Mouse (Mus musculus) B cell, adult 2 months (primary cell): ENCODE results near the gene Sult1a1.

Experiments
- DNase-seq, 2 experiments: peaks; one replicate each; pipeline ENCODE4 v3.0.0; 2022

Gene Sult1a1

DNA sequence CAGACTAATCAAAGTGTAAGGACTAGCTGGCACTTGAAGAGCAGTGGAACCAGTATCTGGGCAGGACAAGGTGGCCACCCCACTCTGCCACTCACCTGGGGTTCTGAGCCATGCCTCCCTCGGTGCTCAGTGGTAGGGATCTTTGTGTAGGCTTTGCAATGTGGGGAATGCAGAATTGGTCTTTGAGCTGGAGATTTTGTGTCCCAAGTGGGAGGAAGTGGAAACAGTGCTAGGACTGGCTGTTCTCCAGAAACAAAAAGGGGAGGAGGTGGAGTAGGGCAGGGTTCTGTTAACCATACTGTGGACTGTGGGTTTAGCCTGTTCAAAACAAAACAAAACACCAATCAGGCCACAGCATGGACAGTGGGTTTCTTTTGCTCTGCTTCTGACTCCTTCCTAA, at the start of gene Sult1a1:
Gene Sult1a1 (minus strand): TSS at position 226 of the 400 bp plus-strand sequence.
- no peak for DNase-seq

DNA sequence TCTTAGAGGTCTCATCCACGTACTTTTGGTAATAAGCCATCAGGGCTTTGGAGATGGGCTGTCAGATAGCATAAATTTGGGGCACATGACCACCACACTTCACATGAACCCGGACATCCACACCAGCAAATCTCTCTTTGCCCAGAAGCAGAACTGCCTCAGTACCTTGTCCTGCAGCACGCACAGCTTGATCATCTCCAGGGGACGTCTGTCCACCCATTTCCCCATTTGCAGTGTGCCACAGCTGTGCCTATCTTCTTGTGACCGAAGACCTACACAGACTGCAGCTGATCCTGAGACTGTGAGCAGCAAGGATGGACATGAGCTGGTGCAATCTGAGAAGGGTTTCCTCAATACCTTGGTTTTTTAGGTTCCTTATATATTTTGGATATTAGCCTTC, 49.4 kb upstream of the Sult1a1 start:
- no peak for DNase-seq

DNA sequence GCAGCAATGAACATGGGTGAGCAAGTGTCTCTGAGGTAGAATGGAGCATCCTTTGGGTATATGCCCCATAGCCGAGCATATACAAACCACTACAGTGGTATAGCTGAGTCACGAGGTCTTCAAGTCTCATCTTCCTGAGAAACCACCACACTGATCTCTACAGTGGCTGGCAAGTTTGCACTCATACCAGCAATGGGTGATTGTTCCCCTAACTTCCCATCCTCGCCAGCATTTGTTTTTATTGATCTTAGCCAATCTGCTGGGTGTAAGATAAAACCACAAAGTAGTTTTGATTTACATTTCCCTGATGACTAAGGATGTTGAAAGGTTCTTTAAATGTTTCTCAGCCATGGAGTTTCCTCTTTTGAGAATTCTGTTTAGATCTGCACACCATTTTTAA, 48.8 kb upstream of the Sult1a1 start:
- DNase-seq = no peak

DNA sequence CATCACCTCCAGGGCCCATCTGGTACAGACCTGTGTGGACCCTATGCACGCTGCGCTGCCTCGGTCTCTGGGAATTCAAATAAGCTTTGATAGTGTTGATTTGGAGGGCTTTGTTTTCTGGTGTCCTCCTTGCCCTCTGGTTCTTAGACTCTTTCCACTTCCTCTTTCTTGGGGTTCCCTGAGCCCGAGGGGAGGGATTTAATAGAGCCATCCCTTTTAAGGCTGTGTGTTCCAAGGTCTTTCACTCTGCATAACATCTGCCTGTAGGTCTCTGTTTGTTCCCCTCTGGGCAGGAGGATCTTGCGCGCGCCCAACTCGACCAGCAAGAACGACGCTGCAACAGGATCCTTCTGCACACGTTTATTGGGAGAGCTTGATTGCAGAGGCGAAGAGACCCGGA, 45.4 kb upstream of the Sult1a1 start:
- DNase-seq = peak in 1 of 2 experiments; percentile 19

DNA sequence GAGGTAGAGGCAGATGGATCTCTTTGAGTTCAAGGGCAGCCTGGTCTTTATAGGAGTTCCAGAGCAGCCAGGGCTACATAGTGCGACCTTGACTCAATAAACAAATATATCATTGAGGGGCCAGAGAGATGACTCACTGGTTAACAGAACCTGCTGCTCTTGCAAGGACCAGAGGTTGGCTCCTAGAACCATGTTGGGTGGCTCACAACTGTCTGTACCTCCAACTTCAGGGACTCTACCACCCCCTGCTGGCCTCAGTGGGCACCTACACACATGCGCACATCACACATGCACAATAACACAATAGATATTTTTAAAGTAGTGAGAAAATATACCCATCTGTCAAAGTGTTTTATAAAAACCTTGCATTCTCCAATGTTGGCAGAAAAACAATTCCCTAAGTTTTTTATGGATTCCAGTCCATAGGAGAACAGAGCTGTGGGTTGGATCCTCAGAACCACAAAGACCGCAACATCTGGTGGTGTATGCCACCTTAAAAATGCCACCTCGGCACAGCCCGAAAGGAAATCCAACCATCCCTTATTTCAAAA, 42.6 kb upstream of the Sult1a1 start:
- peak; percentile 47 to 51 for DNase-seq

DNA sequence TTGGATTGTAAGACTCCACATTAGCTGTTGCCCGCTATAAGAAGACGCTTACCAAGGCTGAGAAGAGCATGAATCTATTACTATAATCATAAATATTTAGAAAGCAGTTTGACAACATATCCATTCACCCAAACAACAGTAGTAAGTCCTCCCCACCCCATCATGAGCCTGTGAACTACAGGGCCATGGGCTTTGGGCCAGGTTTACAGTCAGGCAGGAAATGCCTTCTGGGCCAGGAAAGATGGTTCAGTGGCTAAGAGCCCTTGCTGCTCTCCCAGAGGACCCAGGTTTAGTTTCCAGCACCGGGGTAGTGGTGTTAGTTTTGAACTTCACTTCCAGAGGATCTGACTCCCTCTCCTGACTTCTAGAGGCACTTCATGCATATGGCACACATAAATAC, 41.3 kb upstream of the Sult1a1 start:
- DNase-seq = no peak

DNA sequence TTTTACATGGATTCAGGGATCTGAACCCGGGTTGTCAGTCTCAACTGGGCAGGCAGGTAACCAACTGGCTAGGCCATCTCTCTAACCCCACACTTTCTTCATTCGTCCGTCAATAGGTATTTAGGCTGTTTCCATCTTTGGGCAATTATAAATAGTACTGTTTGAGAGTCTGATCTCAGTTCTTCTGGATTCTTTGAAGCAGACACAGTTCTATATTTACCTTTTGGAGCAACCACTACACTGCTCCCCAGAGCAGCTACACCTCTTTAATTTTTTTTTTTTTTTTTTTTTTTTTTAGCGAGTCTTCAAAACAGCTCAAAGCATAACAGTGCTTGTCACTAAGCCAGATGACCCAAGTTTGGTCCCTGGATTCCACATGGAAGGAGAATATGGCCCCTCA, 39.4 kb upstream of the Sult1a1 start:
- DNase-seq = no peak

DNA sequence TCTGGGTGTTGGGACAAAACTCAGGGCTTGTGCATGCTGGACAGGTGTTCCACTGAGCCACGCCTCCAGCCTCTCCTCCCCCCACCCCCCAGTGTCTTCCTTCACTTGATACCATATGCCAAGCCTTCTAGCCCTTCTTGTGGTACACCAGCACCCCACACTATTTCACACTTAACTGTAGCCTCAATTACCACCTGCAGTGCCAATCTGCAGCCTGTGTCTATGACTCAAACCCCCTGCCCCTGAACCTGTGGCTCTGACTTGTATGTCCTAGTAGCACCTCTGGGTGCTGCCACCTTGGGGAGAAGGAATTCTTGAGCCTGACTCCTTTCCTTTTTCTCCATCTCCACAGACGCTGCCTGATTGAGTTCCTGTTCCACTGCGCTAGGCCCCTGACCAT, 35.7 kb upstream of the Sult1a1 start:
- DNase-seq = no peak

DNA sequence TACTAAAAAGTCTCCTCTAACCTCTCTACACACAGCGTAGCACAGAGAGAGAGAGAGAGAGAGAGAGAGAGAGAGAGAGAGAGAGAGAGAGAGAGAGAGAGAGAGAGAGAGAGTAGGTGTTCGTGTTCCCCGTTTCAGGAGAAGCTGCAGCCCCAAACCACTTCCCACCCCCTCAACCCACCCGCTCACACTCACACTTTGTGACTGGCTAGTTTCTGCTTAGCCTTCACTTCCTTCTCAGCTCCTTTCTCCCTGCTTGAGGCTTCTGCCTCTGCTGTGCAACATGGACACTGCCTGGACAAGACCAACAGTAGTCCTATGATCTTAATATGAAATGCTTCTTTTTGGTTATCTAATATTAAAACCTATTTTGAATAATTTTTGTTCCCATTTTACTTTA, 34.0 kb upstream of the Sult1a1 start:
- DNase-seq = no peak

DNA sequence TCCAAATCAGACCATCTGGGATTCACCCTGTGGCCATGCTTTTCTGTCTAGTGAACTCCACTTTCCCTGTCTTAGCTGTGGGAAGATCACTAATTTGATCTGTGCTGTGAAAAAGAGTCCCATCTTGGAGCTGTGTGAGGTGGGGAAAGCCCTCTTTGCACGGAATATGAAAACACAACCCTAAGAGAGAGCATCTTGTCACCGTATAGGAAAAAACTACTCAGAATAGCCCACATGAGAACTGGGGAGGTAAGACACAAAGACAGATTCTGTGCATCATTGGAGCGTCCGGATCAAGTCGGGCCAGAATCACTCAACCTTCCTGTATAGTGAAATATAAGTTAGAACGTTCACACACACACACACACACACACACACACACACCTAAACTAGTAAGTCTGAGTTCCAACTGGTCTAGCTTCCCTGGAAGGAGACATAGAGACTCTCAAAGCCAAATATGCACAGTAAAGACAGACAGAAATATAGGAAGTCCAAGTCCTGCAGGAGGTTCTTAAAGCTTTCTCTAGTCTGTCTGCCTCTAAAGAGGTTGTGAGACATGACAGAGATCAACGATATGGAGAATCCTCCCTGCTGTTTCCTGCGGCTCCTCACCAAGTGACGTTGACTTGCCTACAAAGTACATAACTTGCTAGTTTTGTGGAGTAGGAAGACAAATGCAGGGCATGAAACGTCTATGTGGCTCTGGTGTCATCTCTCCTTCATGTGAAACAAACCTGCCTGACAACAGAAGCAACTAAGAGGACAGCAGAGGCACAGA, 32.1 kb upstream of the Sult1a1 start:
- DNase-seq = no peak

DNA sequence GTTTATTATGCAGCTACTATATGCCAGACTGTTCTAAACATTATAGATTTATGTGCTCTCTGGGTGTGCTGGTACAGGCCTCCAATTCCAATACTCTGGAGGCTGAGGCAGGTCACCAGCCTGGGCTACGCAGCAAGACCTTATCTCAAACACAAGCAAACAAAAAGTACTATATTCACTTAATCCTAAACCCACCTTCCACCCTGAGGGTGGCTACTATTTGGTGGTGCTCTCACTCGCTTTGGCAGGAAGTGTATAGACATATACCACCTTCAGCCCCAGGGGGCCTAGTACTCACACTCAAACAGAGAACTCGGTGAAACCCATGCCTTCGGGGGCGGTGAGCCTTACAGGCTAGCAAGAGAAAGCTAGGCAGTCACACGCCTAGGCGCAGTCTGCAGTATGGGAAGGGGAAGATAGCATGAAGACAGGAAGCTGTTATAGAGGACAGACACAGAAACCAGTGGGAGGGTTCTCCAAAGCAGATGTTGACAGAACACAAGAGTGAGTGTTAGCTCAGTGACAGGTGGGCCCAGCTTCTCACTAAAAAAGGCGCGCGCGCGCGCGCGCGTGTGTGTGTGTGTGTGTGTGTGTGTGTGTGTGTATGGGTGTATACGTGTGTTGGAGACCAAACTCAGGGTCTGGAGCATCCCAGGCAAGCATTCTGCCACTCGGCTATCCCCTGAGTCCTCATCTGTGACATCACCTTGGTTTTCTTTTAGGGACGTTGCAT, 31.4 kb upstream of the Sult1a1 start, which contains the start of gene Coro1a:
Gene Coro1a (minus strand): TSS at position 346 of the 733 bp plus-strand sequence.
- DNase-seq = peak; percentile 72 to 76

DNA sequence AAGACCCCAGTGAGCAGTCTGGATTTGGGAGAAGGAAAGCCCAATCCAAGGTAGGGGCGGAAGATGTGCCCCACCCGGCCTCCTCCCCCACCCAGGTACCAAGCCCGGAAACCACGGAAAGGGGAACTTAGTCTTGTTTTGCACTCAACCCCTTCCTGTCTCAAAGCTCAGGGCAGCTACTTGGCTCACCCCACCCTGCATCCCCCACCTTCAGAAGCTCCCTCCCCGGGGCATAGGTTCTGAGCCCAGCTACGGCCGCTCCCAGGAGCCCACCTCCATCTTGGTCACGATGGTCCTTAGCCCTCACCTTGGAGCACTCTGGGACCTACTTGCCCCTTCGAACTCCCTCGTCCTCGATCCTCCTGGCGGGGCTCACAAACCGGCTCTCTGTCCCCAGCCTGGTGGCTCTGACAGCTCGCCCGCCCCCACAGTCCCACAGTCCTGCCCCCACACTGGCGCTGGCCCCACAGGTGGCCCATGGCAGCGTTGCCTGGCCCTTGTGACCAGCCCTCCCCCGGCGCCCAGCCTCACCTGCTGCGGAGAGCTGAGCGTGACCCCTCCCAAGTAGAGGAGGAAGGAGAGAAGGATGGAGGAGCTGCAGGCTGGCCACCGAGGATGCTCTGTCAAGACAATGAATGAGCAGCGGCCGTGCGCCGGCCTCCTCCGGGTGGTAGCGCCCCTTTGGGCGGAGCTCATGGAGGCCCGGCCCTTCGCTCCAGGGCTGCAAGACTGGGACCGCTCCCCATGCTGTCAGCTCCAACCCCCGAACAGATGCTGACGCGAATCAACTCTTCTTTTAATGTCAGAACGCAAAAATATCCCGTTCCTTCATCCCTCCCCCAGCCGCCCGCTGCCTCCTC, 28.1 kb upstream of the Sult1a1 start:
- DNase-seq = peak; percentile 88 to 89

DNA sequence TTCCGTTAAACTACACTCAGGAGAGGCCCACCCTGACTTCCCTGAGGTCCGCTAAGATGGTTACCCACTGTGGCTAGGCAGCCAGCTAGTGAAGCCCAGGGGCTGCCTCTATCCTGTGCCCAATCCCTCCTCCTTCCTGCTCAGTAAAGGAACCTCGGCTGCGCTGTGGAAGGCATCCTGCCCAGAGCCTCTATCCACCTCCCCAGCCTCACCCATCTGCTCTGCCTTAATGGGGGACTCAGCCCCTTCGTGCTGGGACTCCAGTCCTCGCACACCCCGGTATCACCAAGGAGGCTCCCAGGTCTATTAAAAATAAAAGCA, 27.5 kb upstream of the Sult1a1 start:
- DNase-seq = peak in 1 of 2 experiments; percentile 64

DNA sequence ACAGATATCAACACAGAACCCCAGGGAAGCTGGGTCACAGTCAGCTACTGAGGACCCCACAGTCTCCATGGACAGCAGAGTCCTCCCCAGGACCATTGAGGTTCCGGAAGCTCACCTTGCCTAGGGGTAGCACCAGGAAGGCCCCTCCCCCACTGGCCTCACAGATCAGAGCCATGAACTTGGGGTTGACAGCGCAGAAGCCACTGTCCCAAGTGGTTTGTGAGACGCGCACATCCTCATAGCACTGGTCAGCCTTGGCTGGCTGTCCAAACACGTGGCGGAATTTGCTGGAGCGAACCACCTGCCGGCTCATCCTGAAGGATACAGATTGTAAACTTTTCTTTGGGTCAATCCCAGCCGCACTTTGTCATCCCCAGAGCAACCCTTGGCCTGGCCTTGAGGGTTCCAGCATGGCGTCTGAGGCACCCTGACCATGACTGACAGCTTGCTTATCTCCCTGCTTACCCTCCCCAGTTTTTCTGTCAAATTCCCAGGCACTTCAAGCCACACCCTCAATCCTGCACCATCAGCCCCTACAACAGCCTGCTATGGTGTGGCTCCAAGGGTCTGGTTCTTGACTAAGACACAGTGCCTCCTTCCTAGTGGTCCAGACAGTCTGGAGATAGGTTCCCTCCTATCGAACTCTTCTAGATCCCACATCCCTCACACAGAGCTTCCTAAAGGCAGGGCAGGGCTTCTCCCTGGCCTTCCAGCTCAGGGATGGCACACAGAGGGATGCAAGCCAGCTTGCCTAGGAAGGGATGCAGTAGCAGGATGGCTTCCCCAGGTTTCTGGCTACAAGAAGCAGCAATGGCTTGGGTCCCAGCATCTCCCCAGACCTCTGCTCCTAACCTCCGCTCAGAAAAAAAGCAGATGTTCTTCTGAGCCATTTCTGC, 26.9 kb upstream of the Sult1a1 start:
- DNase-seq = peak; percentile 49 to 57

DNA sequence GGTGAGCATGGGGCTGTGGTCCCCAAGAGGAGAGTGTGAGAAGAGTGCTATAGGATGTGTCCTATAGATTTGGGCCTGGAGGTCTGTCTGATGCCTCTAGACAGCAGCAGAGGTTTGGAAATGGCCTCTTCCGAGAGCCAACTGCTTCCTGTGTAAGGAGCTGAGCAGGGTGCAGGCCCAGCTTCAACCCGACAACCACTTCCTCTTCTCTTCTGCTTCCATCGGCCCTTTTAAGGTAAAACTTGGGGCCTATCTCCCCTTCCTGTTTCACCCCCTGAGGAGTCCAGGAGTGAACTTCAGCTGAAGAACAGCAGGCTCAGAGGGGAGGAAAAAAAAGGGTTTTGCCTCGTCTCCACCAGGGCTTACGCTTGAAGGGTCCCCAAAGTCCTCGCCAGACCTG, 26.1 kb upstream of the Sult1a1 start:
- DNase-seq = peak; percentile 69 to 71

DNA sequence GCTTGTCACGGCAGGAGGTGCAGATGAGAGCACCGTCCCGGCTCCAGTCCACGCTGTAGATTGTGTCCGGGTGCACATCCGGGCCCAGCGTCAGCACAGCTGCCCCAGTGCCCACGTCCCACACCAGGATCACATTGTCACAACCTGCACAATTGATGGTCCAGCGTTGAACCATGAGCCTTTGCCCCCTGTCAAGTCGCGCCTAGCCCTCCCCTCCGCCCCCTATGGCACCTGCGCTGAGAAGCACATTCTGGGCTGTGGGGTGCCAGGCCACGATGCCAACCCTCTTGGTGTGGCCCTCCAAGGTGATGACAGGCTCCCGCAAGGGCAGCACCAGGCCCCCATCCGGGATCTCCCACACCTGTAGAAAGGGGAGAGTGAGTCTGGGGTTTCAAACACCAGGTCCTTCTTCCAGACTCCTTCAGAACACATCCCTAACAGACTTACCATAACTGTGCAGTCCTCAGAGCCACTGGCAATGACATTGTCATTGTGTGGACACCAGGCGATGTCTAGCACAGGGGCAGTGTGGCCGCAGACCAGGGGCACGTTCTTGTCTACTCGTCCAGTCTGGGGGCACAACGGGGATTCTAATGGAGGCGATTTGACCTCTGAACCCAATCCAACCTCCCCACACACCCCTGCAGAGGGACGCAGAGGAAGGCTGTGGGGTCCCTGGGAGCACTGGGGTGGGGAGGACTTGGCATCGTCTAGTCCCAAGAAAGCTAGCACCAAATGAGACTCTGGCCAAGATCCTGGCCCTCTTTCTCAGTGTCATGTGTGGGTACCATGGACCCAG, 25.5 kb upstream of the Sult1a1 start:
- no peak for DNase-seq

DNA sequence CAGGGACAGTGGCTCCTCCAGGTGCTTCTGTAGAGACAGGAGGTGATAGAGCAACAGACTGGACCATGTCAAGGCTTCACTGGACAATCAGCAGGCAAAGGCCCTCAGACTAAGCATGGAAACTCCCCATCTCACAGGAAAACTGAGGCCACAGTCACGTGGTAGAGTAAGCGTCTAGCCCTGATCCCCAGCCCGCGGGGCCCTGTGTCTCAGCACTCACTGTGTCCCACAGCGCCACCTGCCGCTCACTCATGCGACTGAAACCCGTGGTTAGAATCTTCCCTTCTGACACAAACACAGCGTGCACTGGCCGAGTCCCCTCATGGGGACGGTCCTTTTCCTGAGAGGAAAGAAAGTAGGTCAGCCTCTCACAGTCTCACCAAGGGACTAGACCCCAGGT, 24.8 kb upstream of the Sult1a1 start:
- peak; percentile 96 to 97 for DNase-seq

DNA sequence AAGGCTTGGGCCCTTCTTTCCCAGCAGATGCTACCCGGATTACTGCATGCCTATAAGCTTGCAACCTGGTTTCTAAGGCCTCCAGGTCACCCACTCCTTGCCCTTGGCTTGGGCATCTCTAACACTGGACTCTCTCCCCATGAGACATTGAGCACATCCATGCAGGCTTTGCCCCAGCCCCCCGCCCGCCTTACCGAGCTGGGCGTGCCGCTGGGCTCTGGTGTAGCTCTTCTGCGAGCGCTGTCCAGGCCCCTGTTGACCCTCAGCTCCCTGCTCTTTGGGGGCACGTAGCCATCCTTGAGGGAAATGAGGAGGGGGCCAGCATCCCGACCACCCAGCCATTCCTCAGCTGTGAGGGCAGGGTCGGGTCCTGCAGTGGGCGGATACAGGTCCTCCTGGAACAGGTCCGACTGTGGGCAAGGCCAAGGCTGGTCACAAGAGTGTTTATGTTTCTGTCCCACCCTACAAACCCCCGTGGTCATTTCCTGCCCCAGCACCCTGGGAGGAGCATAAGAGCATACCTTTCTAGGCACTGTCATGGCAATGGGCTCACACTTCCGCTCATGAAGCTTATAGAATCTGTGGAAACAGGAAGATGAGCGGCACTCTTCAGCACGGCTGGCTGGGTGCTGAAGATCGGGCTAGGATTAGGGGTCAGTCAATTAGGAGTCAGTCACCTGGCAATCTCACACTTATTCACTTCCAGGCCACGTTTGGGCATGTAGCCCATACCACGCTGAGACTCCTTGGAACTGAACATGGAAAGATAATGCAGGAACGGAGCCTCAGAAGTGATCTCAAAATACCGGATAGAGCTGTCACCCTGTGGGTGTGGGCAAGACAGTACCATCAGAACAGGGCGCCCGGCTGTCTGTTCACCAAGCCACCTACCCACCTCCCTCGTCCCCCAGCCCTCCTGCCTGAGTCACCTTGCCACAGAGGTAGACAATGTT, 24.1 kb upstream of the Sult1a1 start:
- DNase-seq = no peak

DNA sequence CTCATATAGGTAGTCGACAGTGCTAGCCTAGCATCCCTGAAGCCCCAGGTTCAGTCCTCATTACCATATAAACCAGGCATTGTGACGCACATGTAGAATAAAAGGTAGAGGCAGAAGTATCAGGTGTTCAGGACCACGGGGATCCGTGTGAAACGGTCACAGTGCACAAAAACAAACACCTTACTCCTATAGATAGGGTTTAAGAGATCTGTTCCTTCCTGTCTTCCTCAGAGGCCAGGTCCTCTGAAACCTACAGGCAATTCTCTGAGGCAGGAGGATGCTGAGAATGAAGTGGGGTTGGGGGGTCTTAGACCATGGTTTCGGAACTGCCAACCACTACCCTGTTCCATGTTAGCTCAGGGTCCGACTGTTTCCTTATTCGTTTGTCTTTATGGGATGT, 21.6 kb upstream of the Sult1a1 start:
- no peak for DNase-seq

DNA sequence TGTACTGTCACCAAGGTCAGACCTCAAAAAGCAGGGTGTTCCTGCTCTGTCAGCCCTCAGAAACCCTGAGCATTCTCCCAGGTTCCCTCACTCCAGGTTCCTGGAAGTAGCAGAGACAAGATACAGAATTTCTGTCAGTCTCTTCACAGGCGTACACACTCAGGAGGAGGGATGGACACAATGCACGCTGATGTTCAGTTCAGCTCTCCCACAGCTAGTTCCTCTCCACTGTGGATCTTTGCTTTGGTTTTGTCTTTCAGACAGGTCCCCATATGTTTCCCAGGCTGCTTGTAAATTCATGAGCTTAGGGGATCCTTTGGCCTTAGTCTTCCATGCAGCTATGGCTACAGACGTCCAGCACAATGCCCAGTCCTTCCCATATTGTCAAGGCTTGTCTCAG, 20.7 kb upstream of the Sult1a1 start:
- DNase-seq = no peak
